15 mouse cellular contexts compared by ENCODE assay signal in the genomic region with DNA sequence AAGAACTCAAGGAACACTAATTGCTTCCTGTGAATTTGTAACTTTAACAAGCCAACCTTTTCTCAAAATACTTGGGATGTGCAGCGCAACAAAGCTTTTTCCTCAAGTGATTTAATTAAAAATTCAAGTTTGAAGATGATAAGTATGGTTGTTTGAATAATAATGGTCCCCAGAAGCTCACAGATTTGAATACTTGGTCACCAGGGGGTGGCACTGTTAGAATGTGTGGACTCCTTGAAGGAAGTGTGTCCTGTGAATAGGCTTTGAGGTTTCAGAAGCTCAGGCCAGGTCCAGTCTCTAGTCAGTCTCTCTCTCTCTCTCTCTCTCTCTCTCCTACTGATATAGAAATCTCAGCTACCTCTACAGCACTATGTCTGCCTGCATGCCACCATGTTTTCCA. TPM values are rescaled to one million over a fixed set of nuclear protein-coding genes. Genes with fewer than 3 reads are reported as not detected.
"Had no signal": no experiment of that assay in that cellular context is flagged by ENCODE, and none has a peak within 500 bp of the region (broad histone marks: within the 10 kb centered on the region; RNA-seq: fewer than 3 reads in every experiment).

No protein-coding gene starts in this region.

- H3K36me3 ChIP-seq: limb, embryonic 13.5 days; liver, embryonic 15.5 days; midbrain, embryonic 10.5 days; neural tube, embryonic 15.5 days had no signal

- H3K4me3 ChIP-seq: limb, embryonic 13.5 days; liver, embryonic 15.5 days; midbrain, embryonic 10.5 days; myocyte; neural tube, embryonic 15.5 days had no signal

- H3K4me1 ChIP-seq: limb, embryonic 13.5 days; liver, embryonic 15.5 days had no signal

- H3K27me3 ChIP-seq: limb, embryonic 13.5 days; liver, embryonic 15.5 days; neural tube, embryonic 15.5 days had no signal

- DNase-seq: kidney, postnatal 14 days; left cerebral cortex, postnatal 4 days; lung, embryonic 14.5 days; lung, postnatal 10 days; lung, postnatal 4 days; midbrain, embryonic 14.5 days; thymus, adult 18-20 months; thymus, postnatal 14 days had no signal

- H3K27ac ChIP-seq: limb, embryonic 13.5 days; liver, embryonic 15.5 days; midbrain, embryonic 10.5 days; neural tube, embryonic 15.5 days had no signal

- H3K4me2 ChIP-seq: limb, embryonic 13.5 days; liver, embryonic 15.5 days; lung, embryonic 14.5 days; neural tube, embryonic 15.5 days had no signal

- H3K9me3 ChIP-seq: liver, embryonic 15.5 days; neural tube, embryonic 15.5 days had no signal

- H3K9ac ChIP-seq: limb, embryonic 13.5 days; liver, embryonic 15.5 days; lung, embryonic 14.5 days; neural tube, embryonic 15.5 days had no signal

RNA-seq across cellular contexts. Expression of a gene that starts 32.0 kb away (rescaled TPM):
- total RNA-seq: liver, adult 2 months; megakaryocyte, adult 5-6 weeks had no signal
- polyA plus RNA-seq: liver, adult 2 months; myocyte had no signal
